Mouse (Mus musculus): ENCODE measurements around the gene Tpsb2. TPM values are rescaled to one million over a fixed set of nuclear protein-coding genes. Genes with fewer than 3 reads are reported as not detected.

The Tpsb2 gene
- polyA plus RNA-seq (2014; fragmentation: Nextera tagmentation; extraction: Ambion mirVana): not detected in 2 replicates

GRCm38 (mm10) chr17:25366005-25366404, at the start of gene Tpsb2:
TSS of gene Tpsb2 (plus strand) at chr17:25366305.
- DNase-seq (ENCODE audit: low spot score, missing footprints) (no peak), ATAC-seq (ENCODE audit: low FRiP score) (no peak)
- 75% methylated on average over 2 of the region's 2 CpGs for WGBS
- Histone ChIP-seq H3K4me3 (ENCODE audit: low read depth, low read length) (no peak within 1 kb of the TSS), H3K9me3 (ENCODE audit: control insufficient read depth, low read length) (no peaks in the 10 kb centered on the region), H3K4me1 (ENCODE audit: control insufficient read depth, insufficient read depth, low read length) (no peaks in the 10 kb centered on the region), H3K9ac (ENCODE audit: low read length) (no peak within 1 kb of the TSS), H3K27ac (ENCODE audit: low read depth, low read length) (no peak within 1 kb of the TSS), H3K27me3 (ENCODE audit: control insufficient read depth, insufficient read depth, low read length) (no peaks in the 10 kb centered on the region), H3K4me2 (no peak within 1 kb of the TSS), H3K36me3 (ENCODE audit: control insufficient read depth, insufficient read depth, low read length) (no peaks in the 10 kb centered on the region)

- H3K27ac ChIP-seq (ENCODE audit: low read depth, low read length): no peak within 1 kb of the TSS
- no peaks in the 10 kb centered on the region for H3K9me3 ChIP-seq (ENCODE audit: control insufficient read depth, low read length)
- ATAC-seq (ENCODE audit: low FRiP score): no peak
- H3K36me3 ChIP-seq (ENCODE audit: control insufficient read depth, insufficient read depth, low read length): no peaks in the 10 kb centered on the region
- no peak for DNase-seq (ENCODE audit: low spot score, missing footprints)
- no peak within 1 kb of the TSS for H3K4me3 ChIP-seq (ENCODE audit: low read depth, low read length)
- WGBS: 83% methylated on average over 5 of the region's 5 CpGs
- H3K9ac ChIP-seq (ENCODE audit: low read length): no peak within 1 kb of the TSS
- H3K27me3 ChIP-seq (ENCODE audit: control insufficient read depth, insufficient read depth, low read length): no peaks in the 10 kb centered on the region
- H3K4me2 ChIP-seq: no peak within 1 kb of the TSS
- no peaks in the 10 kb centered on the region for H3K4me1 ChIP-seq (ENCODE audit: control insufficient read depth, insufficient read depth, low read length)
These were observed 47.8 kb upstream of the Tpsb2 start, which contains the start of gene Prss29 for GRCm38 (mm10) chr17:25318354-25318753. TSS of gene Prss29 (plus strand) at chr17:25318654.

- WGBS: 91% methylated on average over 8 of the region's 8 CpGs
- no peaks in the 10 kb centered on the region for H3K9me3 ChIP-seq (ENCODE audit: control insufficient read depth, low read length)
These were observed 45.3 kb upstream of the Tpsb2 start for GRCm38 (mm10) chr17:25320819-25321218.

GRCm38 (mm10) chr17:25322930-25323329, 43.2 kb upstream of the Tpsb2 start:
- Histone ChIP-seq H3K4me2 (no peak overlapping the region), H3K9me3 (ENCODE audit: control insufficient read depth, low read length) (no peaks in the 10 kb centered on the region), H3K4me1 (ENCODE audit: control insufficient read depth, insufficient read depth, low read length) (no peaks in the 10 kb centered on the region), H3K36me3 (ENCODE audit: control insufficient read depth, insufficient read depth, low read length) (no peaks in the 10 kb centered on the region), H3K9ac (ENCODE audit: low read length) (no peak overlapping the region), H3K27me3 (ENCODE audit: control insufficient read depth, insufficient read depth, low read length) (no peaks in the 10 kb centered on the region), H3K4me3 (ENCODE audit: low read depth, low read length) (no peak overlapping the region), H3K27ac (ENCODE audit: low read depth, low read length) (no peak overlapping the region)
- DNase-seq (ENCODE audit: low spot score, missing footprints) (no peak), ATAC-seq (ENCODE audit: low FRiP score) (no peak)
- 27% methylated on average over 2 of the region's 2 CpGs for WGBS

More at GRCm38 (mm10) chr17:25320819-25321218, 45.3 kb upstream of the Tpsb2 start:
- Histone ChIP-seq H3K27me3 (ENCODE audit: control insufficient read depth, insufficient read depth, low read length) (no peaks in the 10 kb centered on the region), H3K9ac (ENCODE audit: low read length) (no peak overlapping the region), H3K4me1 (ENCODE audit: control insufficient read depth, insufficient read depth, low read length) (no peaks in the 10 kb centered on the region), H3K27ac (ENCODE audit: low read depth, low read length) (no peak overlapping the region), H3K4me2 (no peak overlapping the region), H3K4me3 (ENCODE audit: low read depth, low read length) (no peak overlapping the region), H3K36me3 (ENCODE audit: control insufficient read depth, insufficient read depth, low read length) (no peaks in the 10 kb centered on the region)
- DNase-seq (ENCODE audit: low spot score, missing footprints) (no peak), ATAC-seq (ENCODE audit: low FRiP score) (no peak)

- Histone ChIP-seq H3K36me3 (ENCODE audit: control insufficient read depth, insufficient read depth, low read length) (no peaks in the 10 kb centered on the region), H3K27me3 (ENCODE audit: control insufficient read depth, insufficient read depth, low read length) (no peaks in the 10 kb centered on the region), H3K4me1 (ENCODE audit: control insufficient read depth, insufficient read depth, low read length) (no peaks in the 10 kb centered on the region), H3K4me2 (no peak overlapping the region), H3K9me3 (ENCODE audit: control insufficient read depth, low read length) (no peaks in the 10 kb centered on the region), H3K4me3 (ENCODE audit: low read depth, low read length) (no peak overlapping the region), H3K27ac (ENCODE audit: low read depth, low read length) (no peak overlapping the region), H3K9ac (ENCODE audit: low read length) (no peak overlapping the region)
- ATAC-seq (ENCODE audit: low FRiP score) (no peak), DNase-seq (ENCODE audit: low spot score, missing footprints) (no peak)
- WGBS: 78% methylated on average over 9 of the region's 9 CpGs
These were observed 33.8 kb upstream of the Tpsb2 start for GRCm38 (mm10) chr17:25332321-25332720.

- Histone ChIP-seq H3K4me1 (ENCODE audit: control insufficient read depth, insufficient read depth, low read length) (no peaks in the 10 kb centered on the region), H3K27ac (ENCODE audit: low read depth, low read length) (no peak overlapping the region), H3K36me3 (ENCODE audit: control insufficient read depth, insufficient read depth, low read length) (no peaks in the 10 kb centered on the region), H3K9me3 (ENCODE audit: control insufficient read depth, low read length) (no peaks in the 10 kb centered on the region), H3K9ac (ENCODE audit: low read length) (no peak overlapping the region), H3K4me2 (no peak overlapping the region), H3K27me3 (ENCODE audit: control insufficient read depth, insufficient read depth, low read length) (no peaks in the 10 kb centered on the region), H3K4me3 (ENCODE audit: low read depth, low read length) (no peak overlapping the region)
- DNase-seq (ENCODE audit: low spot score, missing footprints) (peak; percentile 95), ATAC-seq (ENCODE audit: low FRiP score) (no peak)
- WGBS: under 1% methylated on average over 8 of the region's 8 CpGs
These were observed 32.2 kb upstream of the Tpsb2 start for GRCm38 (mm10) chr17:25333943-25334342.

GRCm38 (mm10) chr17:25338218-25338617, 27.9 kb upstream of the Tpsb2 start:
- no peak for ATAC-seq (ENCODE audit: low FRiP score)
- H3K27ac ChIP-seq (ENCODE audit: low read depth, low read length): no peak overlapping the region
- no peaks in the 10 kb centered on the region for H3K36me3 ChIP-seq (ENCODE audit: control insufficient read depth, insufficient read depth, low read length)
- DNase-seq (ENCODE audit: low spot score, missing footprints): no peak
- H3K4me3 ChIP-seq (ENCODE audit: low read depth, low read length): no peak overlapping the region
- WGBS: 79% methylated on average over 4 of the region's 4 CpGs
- H3K4me2 ChIP-seq: no peak overlapping the region
- H3K9ac ChIP-seq (ENCODE audit: low read length): no peak overlapping the region
- no peaks in the 10 kb centered on the region for H3K4me1 ChIP-seq (ENCODE audit: control insufficient read depth, insufficient read depth, low read length)
- H3K9me3 ChIP-seq (ENCODE audit: control insufficient read depth, low read length): no peaks in the 10 kb centered on the region
- H3K27me3 ChIP-seq (ENCODE audit: control insufficient read depth, insufficient read depth, low read length): no peaks in the 10 kb centered on the region

- H3K4me2 ChIP-seq: no peak overlapping the region
- H3K27ac ChIP-seq (ENCODE audit: low read depth, low read length): no peak overlapping the region
- no peaks in the 10 kb centered on the region for H3K4me1 ChIP-seq (ENCODE audit: control insufficient read depth, insufficient read depth, low read length)
- H3K36me3 ChIP-seq (ENCODE audit: control insufficient read depth, insufficient read depth, low read length): no peaks in the 10 kb centered on the region
- DNase-seq (ENCODE audit: low spot score, missing footprints) (no peak), ATAC-seq (ENCODE audit: low FRiP score) (no peak)
- H3K9ac ChIP-seq (ENCODE audit: low read length): no peak overlapping the region
- H3K4me3 ChIP-seq (ENCODE audit: low read depth, low read length): no peak overlapping the region
- no peaks in the 10 kb centered on the region for H3K9me3 ChIP-seq (ENCODE audit: control insufficient read depth, low read length)
- 84% methylated on average over 6 of the region's 6 CpGs for WGBS
- no peaks in the 10 kb centered on the region for H3K27me3 ChIP-seq (ENCODE audit: control insufficient read depth, insufficient read depth, low read length)
These were observed 26.1 kb upstream of the Tpsb2 start for GRCm38 (mm10) chr17:25340003-25340402.

- ATAC-seq (ENCODE audit: low FRiP score) (no peak), DNase-seq (ENCODE audit: low spot score, missing footprints) (no peak)
- 45% methylated on average over 3 of the region's 3 CpGs for WGBS
- Histone ChIP-seq H3K36me3 (ENCODE audit: control insufficient read depth, insufficient read depth, low read length) (no peaks in the 10 kb centered on the region), H3K4me1 (ENCODE audit: control insufficient read depth, insufficient read depth, low read length) (no peaks in the 10 kb centered on the region), H3K4me3 (ENCODE audit: low read depth, low read length) (no peak overlapping the region), H3K9ac (ENCODE audit: low read length) (no peak overlapping the region), H3K9me3 (ENCODE audit: control insufficient read depth, low read length) (no peaks in the 10 kb centered on the region), H3K27me3 (ENCODE audit: control insufficient read depth, insufficient read depth, low read length) (no peaks in the 10 kb centered on the region), H3K27ac (ENCODE audit: low read depth, low read length) (no peak overlapping the region), H3K4me2 (no peak overlapping the region)
These were observed 24.6 kb upstream of the Tpsb2 start for GRCm38 (mm10) chr17:25341490-25341889.

GRCm38 (mm10) chr17:25345462-25345861, 20.6 kb upstream of the Tpsb2 start, which contains the start of gene Tpsab1:
TSS of gene Tpsab1 (minus strand) at chr17:25345562.
- Histone ChIP-seq H3K4me3 (ENCODE audit: low read depth, low read length) (no peak within 1 kb of the TSS), H3K9me3 (ENCODE audit: control insufficient read depth, low read length) (no peaks in the 10 kb centered on the region), H3K36me3 (ENCODE audit: control insufficient read depth, insufficient read depth, low read length) (no peaks in the 10 kb centered on the region), H3K27me3 (ENCODE audit: control insufficient read depth, insufficient read depth, low read length) (no peaks in the 10 kb centered on the region), H3K27ac (ENCODE audit: low read depth, low read length) (no peak within 1 kb of the TSS), H3K4me1 (ENCODE audit: control insufficient read depth, insufficient read depth, low read length) (no peaks in the 10 kb centered on the region), H3K4me2 (no peak within 1 kb of the TSS), H3K9ac (ENCODE audit: low read length) (no peak within 1 kb of the TSS)
- ATAC-seq (ENCODE audit: low FRiP score) (no peak), DNase-seq (ENCODE audit: low spot score, missing footprints) (no peak)
- 98% methylated on average over 4 of the region's 4 CpGs for WGBS

All from midbrain, embryonic 11.5 days (tissue).